Mouse (Mus musculus) MEL (cell line): ENCODE measurements around the gene Cfap54.

Experiments used
- CHD2 ChIP-seq: IDR thresholded peaks from 2 replicates; pipeline ENCODE4 v1.6.1; 2011; ENCODE audit warnings: low read length, improper control_type of control experiment
- CTCF ChIP-seq, 3 experiments: IDR thresholded peaks in 2 of 3; conservative IDR thresholded peaks in 1 of 3; 2 replicates each; pipeline ENCODE4 v1.5.1; 2011 to 2012; ENCODE audit warnings: low read length in 3 of 3, low read depth in 2 of 3, mild to moderate bottlenecking in 2 of 3, improper control_type of control experiment in 1 of 3, inconsistent platforms in 1 of 3, mixed read lengths in 1 of 3, moderate library complexity in 1 of 3; ENCODE audit not compliant: control insufficient read depth in 1 of 3, insufficient read depth in 1 of 3, poor library complexity in 1 of 3, severe bottlenecking in 1 of 3
- EP300 ChIP-seq, 2 experiments: IDR thresholded peaks; 2 replicates each; pipeline ENCODE4 v1.6.1; 2011; ENCODE audit warnings: improper control_type of control experiment in 2 of 2, low read length in 2 of 2, low read depth in 1 of 2, mild to moderate bottlenecking in 1 of 2
- MAFK ChIP-seq: IDR thresholded peaks from 2 replicates; pipeline ENCODE4 v1.6.1; 2011; ENCODE audit warnings: low read depth, mild to moderate bottlenecking, low read length, improper control_type of control experiment, borderline replicate concordance
- MEF2A ChIP-seq: IDR thresholded peaks from 2 replicates; pipeline ENCODE4 v1.6.1; 2014; ENCODE audit warnings: low read depth, mild to moderate bottlenecking, inconsistent platforms, low read length, improper control_type of control experiment; ENCODE audit not compliant: poor library complexity, insufficient replicate concordance, severe bottlenecking; ENCODE audit errors: extremely low read depth
- MXI1 ChIP-seq: IDR thresholded peaks from 2 replicates; pipeline ENCODE4 v1.6.1; 2011; ENCODE audit warnings: mild to moderate bottlenecking, low read depth, low read length, improper control_type of control experiment
- POLR2A ChIP-seq, 2 experiments: IDR thresholded peaks; 2 replicates each; pipeline ENCODE4 v1.6.1; 2011 to 2012; ENCODE audit warnings: low read length in 2 of 2, mild to moderate bottlenecking in 2 of 2, control low read depth in 1 of 2, improper control_type of control experiment in 1 of 2, low read depth in 1 of 2, moderate library complexity in 1 of 2; ENCODE audit not compliant: control insufficient read depth in 1 of 2, insufficient read depth in 1 of 2, poor library complexity in 1 of 2
- POLR2AphosphoS2 ChIP-seq: IDR thresholded peaks from 2 replicates; pipeline ENCODE4 v1.6.1; 2011; ENCODE audit warnings: low read length, improper control_type of control experiment
- POLR2AphosphoS5 ChIP-seq: IDR thresholded peaks from 2 replicates; pipeline ENCODE4 v1.6.1; 2012; ENCODE audit warnings: low read depth, borderline replicate concordance, mild to moderate bottlenecking, inconsistent platforms, low read length, moderate library complexity, mixed read lengths
- TCF12 ChIP-seq: IDR thresholded peaks from 2 replicates; pipeline ENCODE4 v1.6.1; 2014; ENCODE audit warnings: low read depth, mild to moderate bottlenecking, inconsistent platforms, low read length, improper control_type of control experiment, moderate library complexity
- USF2 ChIP-seq, 2 experiments: IDR thresholded peaks; 2 replicates each; pipeline ENCODE4 v1.6.1; 2011 to 2012; ENCODE audit warnings: improper control_type of control experiment in 2 of 2, low read length in 2 of 2, borderline replicate concordance in 1 of 2, inconsistent platforms in 1 of 2, low read depth in 1 of 2, mild to moderate bottlenecking in 1 of 2; ENCODE audit not compliant: insufficient read depth in 1 of 2
- ZNF384 ChIP-seq: IDR thresholded peaks from 2 replicates; pipeline ENCODE4 v1.6.1; 2012; ENCODE audit warnings: low read depth, mild to moderate bottlenecking, inconsistent platforms, low read length, improper control_type of control experiment

DNA sequence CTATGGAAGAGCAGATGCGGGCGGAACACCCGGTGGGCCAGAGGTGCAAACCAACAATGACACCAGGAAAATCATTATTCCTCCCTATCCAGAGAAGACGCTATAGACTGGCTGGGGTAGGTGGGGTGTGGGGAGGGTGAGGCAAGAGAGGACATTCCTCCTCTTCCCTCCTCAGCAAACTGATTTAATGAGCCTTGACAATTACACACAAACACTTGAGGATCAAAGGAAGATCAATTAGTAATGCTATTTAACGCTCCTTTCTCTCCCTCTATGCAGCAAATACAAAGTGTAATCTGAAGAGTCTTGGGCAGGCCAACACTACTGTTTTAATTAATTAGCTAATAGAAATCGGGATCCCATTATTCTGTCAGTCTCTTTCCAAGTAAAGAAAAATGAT lies 174.2 kb downstream of the Cfap54 start:
- no peak for TF ChIP-seq POLR2AphosphoS2
- no peak for TF ChIP-seq POLR2A (IDR thresholded peaks at IDR 0.05; ENCODE audit: control insufficient read depth in 1 of 2, insufficient read depth in 1 of 2, low read depth in 1 of 2, low read length in 2 of 2, poor library complexity in 1 of 2)
- no peak for TF ChIP-seq EP300 (IDR thresholded peaks at IDR 0.05; ENCODE audit: low read depth in 1 of 2, low read length in 2 of 2)
- no peak for TF ChIP-seq TCF12
- no peak for TF ChIP-seq USF2 (IDR thresholded peaks at IDR 0.05; ENCODE audit: borderline replicate concordance in 1 of 2, insufficient read depth in 1 of 2, low read depth in 1 of 2, low read length in 2 of 2)
- TF ChIP-seq ZNF384 = no peak
- TF ChIP-seq MEF2A = no peak
- no peak for TF ChIP-seq CTCF (IDR thresholded peaks at IDR 0.05 in 2 of 3, conservative IDR thresholded peaks at IDR 0.05 in 1 of 3; ENCODE audit: control insufficient read depth in 1 of 3, insufficient read depth in 1 of 3, low read depth in 2 of 3, low read length in 3 of 3, poor library complexity in 1 of 3, severe bottlenecking in 1 of 3)
- TF ChIP-seq CHD2 = no peak
- TF ChIP-seq MXI1 = no peak
- TF ChIP-seq MAFK = no peak
- TF ChIP-seq POLR2AphosphoS5 = no peak
